Mouse (Mus musculus): ENCODE data around the gene Ppp4r1.

DNA sequence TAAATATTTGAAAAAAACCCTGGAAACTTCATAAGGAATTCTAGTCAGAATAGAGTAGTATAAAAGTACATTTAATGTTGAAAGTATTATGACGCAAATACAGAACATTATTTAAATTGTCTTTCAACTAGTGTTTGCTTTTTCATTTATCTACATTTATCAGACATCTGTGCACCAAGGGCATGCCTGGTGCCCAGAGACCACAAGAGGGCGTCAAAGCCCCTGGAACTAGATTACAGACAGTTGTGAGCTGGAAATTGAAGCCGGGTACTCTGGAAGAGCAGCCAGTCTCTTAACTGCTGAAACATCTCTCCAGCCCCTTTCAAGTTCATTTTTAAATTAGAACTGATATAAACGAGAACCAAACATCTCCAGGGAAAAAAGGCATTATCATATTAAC is 80.2 kb downstream of the Ppp4r1 start:
- TF ChIP-seq CTCF (IDR thresholded peaks at IDR 0.05; ENCODE audit: low read depth) (peak; percentile 37), EP300 (IDR thresholded peaks at IDR 0.05; ENCODE audit: low read depth) (no peak)

Measured in heart, postnatal 0 days (tissue).